Mouse (Mus musculus): ENCODE results near the gene Trpv2. TPM values are rescaled to one million over a fixed set of nuclear protein-coding genes. Genes with fewer than 3 reads are reported as not detected.

The Trpv2 gene
- polyA plus RNA-seq, 1 experiment: 4.1 TPM

DNA sequence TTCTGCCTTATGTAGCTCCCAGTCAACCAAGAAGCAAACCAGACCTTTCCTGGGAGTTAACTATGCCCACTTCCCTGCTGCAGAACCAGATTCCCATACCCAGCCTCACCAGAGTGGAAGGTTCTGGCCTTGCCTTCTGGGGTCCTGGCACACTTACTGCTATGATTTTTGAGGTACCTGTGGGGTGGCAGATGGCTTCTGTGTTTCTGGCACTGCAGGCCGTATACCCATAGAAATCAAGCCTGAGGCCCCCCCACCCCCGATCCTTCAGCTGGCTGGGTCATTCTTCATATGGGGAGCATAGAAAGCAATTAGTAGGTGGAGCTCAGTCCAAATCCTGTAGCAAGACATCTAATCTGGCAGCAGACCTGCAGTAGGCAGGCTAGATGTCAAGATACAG is 16.7 kb downstream of the Trpv2 start:
- Histone ChIP-seq H3K4me1 (ENCODE audit: control insufficient read depth, insufficient read depth, low read length) (no peaks in the 10 kb centered on the region), H3K36me3 (ENCODE audit: control insufficient read depth, insufficient read depth, low read length) (no peaks in the 10 kb centered on the region), H3K27ac (ENCODE audit: insufficient read depth, low read depth, low read length) (no peak overlapping the region), H3K4me3 (ENCODE audit: insufficient read depth, low read depth, low read length) (no peak overlapping the region), H3K27me3 (replicated peaks; ENCODE audit: control insufficient read depth, insufficient read depth, low read length) (no peaks in the 10 kb centered on the region)
- TF ChIP-seq CTCF (conservative IDR thresholded peaks at IDR 0.05; ENCODE audit: insufficient read depth, insufficient read length, low read depth, low read length): no peak
- TF ChIP-seq POLR2A (IDR thresholded peaks at IDR 0.05; ENCODE audit: low read depth, low read length): no peak
- no peak for DNase-seq
- WGBS: 97% methylated on average over 2 of the region's 2 CpGs

GRCm38 (mm10) chr11:62591904-62592575 is 17.8 kb downstream of the Trpv2 start:
- TF ChIP-seq POLR2A (IDR thresholded peaks at IDR 0.05; ENCODE audit: low read depth, low read length) (no peak), CTCF (conservative IDR thresholded peaks at IDR 0.05; ENCODE audit: insufficient read depth, insufficient read length, low read depth, low read length) (no peak)
- peak; percentile 40 for DNase-seq
- 76% methylated on average over 8 of the region's 8 CpGs for WGBS
- Histone ChIP-seq H3K4me3 (ENCODE audit: insufficient read depth, low read depth, low read length) (no peak overlapping the region), H3K27me3 (replicated peaks; ENCODE audit: control insufficient read depth, insufficient read depth, low read length) (no peaks in the 10 kb centered on the region), H3K4me1 (ENCODE audit: control insufficient read depth, insufficient read depth, low read length) (no peaks in the 10 kb centered on the region), H3K27ac (ENCODE audit: insufficient read depth, low read depth, low read length) (no peak overlapping the region), H3K36me3 (ENCODE audit: control insufficient read depth, insufficient read depth, low read length) (no peaks in the 10 kb centered on the region)

GRCm38 (mm10) chr11:62598571-62598970 is 24.3 kb downstream of the Trpv2 start:
- Histone ChIP-seq H3K36me3 (ENCODE audit: control insufficient read depth, insufficient read depth, low read length) (no peaks in the 10 kb centered on the region), H3K27ac (ENCODE audit: insufficient read depth, low read depth, low read length) (no peak overlapping the region), H3K4me1 (ENCODE audit: control insufficient read depth, insufficient read depth, low read length) (peaks cover 6% of the 10 kb centered on the region; the same call in 1 of the 2 replicates), H3K4me3 (ENCODE audit: insufficient read depth, low read depth, low read length) (no peak overlapping the region), H3K27me3 (replicated peaks; ENCODE audit: control insufficient read depth, insufficient read depth, low read length) (no peaks in the 10 kb centered on the region)
- WGBS: 86% methylated on average over 4 of the region's 4 CpGs
- TF ChIP-seq CTCF (conservative IDR thresholded peaks at IDR 0.05; ENCODE audit: insufficient read depth, insufficient read length, low read depth, low read length) (no peak), POLR2A (IDR thresholded peaks at IDR 0.05; ENCODE audit: low read depth, low read length) (no peak)
- no peak for DNase-seq

DNA sequence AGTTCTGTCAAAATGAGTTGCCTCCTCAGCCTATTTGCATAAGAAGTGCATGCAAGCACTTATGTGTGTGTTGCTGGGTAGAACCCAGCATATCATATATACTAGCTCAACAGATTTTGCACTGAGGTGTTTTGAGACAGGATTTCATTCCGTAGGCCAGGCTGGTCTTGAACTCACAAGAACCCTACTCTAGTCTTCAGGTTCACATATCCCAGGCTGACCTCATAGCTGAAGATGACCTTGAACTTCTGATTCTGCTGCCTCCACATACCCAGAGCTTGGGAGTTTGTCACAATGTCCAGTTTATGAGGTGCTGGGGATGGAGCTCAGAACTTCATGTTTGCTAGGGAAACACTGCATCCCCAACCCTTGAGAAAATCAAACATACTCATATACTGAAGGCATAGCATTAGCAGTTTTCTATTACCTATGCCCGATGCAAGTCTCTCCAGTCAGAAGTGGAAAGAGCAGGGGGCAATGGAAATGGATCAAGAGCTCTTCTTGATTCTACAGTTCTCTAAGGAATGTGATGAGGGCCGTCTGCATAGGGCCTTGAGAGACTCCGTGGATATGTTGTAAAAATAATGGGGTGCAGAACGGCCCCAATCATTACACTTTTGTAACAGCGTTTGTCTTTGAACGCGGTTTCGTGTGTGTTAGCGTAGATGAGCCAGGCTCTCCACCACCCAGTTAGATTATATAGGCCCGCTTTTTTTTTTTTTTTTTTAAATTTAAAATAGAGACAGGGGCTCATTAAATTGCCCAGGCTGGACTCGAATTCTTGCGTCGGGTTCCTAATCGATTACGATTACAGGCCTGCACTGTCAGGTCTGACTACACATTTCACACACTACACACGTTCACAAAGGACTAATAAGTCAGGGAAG is 27.7 kb downstream of the Trpv2 start:
- WGBS: 11% methylated on average over 17 of the region's 17 CpGs
- H3K4me1 ChIP-seq (ENCODE audit: control insufficient read depth, insufficient read depth, low read length): peaks cover 6% of the 10 kb centered on the region; the same call in 1 of the 2 replicates
- DNase-seq: no peak
- H3K27me3 ChIP-seq (replicated peaks; ENCODE audit: control insufficient read depth, insufficient read depth, low read length): no peaks in the 10 kb centered on the region
- TF ChIP-seq CTCF (conservative IDR thresholded peaks at IDR 0.05; ENCODE audit: insufficient read depth, insufficient read length, low read depth, low read length) (no peak), POLR2A (IDR thresholded peaks at IDR 0.05; ENCODE audit: low read depth, low read length) (no peak)
- H3K36me3 ChIP-seq (ENCODE audit: control insufficient read depth, insufficient read depth, low read length): peaks cover 5% of the 10 kb centered on the region
- H3K4me3 ChIP-seq (ENCODE audit: insufficient read depth, low read depth, low read length): peak overlapping the region; percentile 63
- H3K27ac ChIP-seq (ENCODE audit: insufficient read depth, low read depth, low read length): no peak overlapping the region; the same call in 1 of the 2 replicates

DNA sequence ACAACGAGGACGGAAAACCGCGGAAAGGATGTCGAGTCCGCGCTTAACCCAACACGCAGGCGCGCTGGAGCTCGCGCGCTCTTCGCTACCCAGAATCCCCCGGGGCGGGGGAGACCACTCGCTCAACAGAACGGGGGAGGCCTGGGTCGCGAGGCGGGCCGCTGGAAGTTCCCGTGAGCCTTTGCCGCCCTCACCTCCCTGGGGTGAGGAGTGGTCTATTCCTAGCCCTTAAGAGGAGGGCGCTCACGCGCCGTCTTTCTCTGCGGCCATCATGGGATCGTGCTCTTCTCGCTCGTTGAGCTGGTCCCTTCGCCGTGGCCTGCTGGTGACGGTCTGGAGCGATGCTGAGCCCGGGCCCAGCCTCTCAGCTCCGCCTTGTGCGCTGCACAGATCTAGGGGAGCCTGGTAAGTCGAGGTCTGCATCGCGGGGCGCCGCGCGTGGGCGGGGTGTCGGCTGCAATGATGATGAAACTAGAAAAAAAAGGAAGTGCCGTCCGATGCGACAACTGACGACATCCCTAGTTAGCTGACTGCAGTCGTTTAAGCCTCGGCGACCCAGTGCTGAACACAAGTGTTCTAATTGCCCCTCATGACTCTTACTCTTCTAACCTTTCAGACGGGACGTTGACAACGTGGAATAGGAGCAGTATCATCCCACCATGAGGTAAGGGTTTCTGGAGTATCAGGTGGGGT is 28.5 kb downstream of the Trpv2 start:
- TF ChIP-seq CTCF (conservative IDR thresholded peaks at IDR 0.05; ENCODE audit: insufficient read depth, insufficient read length, low read depth, low read length) (no peak), POLR2A (IDR thresholded peaks at IDR 0.05; ENCODE audit: low read depth, low read length) (peak; percentile 99)
- H3K4me1 ChIP-seq (ENCODE audit: control insufficient read depth, insufficient read depth, low read length): peaks cover 6% of the 10 kb centered on the region; the same call in 1 of the 2 replicates
- no peaks in the 10 kb centered on the region for H3K27me3 ChIP-seq (replicated peaks; ENCODE audit: control insufficient read depth, insufficient read depth, low read length)
- H3K4me3 ChIP-seq (ENCODE audit: insufficient read depth, low read depth, low read length): peak overlapping the region; percentile 86
- WGBS: under 1% methylated on average over 58 of the region's 58 CpGs
- H3K27ac ChIP-seq (ENCODE audit: insufficient read depth, low read depth, low read length): peak overlapping the region; percentile 87
- peak; percentile 98 for DNase-seq
- peaks cover 5% of the 10 kb centered on the region for H3K36me3 ChIP-seq (ENCODE audit: control insufficient read depth, insufficient read depth, low read length)

DNA sequence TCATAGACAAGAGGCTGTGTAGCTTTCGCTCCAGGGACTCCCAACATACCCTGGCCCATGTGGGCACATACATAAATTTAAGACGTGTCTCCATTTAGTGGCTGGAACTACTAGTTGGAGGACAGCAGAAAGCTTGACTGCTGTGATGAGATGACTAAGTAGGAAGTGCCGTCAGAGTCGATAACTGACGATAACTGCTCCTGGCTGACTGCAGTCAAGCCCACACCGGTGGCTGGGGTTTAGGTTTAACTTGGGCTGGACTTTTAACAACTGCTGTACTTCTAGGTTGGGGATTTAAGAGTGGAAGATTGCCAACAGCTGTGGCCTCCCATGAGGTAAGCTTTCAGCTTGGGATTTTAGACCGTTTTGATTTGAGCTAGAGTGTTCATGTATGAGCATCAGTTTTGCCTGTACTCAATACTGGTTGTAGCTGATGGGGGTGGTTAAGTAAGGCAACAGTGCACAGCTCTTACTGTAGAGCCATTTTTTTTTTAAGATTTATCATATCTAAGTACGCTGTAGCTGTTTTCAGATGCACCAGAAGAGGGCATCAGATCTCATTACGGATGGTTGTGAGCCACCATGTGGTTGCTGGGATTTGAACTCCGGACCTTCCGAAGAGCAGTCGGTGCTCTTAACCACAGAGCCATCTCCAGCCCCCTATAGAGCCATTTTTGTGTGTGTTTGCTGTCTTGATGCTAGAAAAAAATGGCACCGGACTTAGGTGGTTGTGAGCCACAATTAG is 29.2 kb downstream of the Trpv2 start:
- peak overlapping the region; percentile 86 for H3K4me3 ChIP-seq (ENCODE audit: insufficient read depth, low read depth, low read length)
- peak; percentile 58 for DNase-seq
- peak overlapping the region; percentile 87 for H3K27ac ChIP-seq (ENCODE audit: insufficient read depth, low read depth, low read length)
- peaks cover 6% of the 10 kb centered on the region; the same call in 1 of the 2 replicates for H3K4me1 ChIP-seq (ENCODE audit: control insufficient read depth, insufficient read depth, low read length)
- no peaks in the 10 kb centered on the region for H3K27me3 ChIP-seq (replicated peaks; ENCODE audit: control insufficient read depth, insufficient read depth, low read length)
- 3% methylated on average over 13 of the region's 13 CpGs for WGBS
- H3K36me3 ChIP-seq (ENCODE audit: control insufficient read depth, insufficient read depth, low read length): peaks cover 5% of the 10 kb centered on the region
- no peak for TF ChIP-seq POLR2A (IDR thresholded peaks at IDR 0.05; ENCODE audit: low read depth, low read length)
- TF ChIP-seq CTCF (conservative IDR thresholded peaks at IDR 0.05; ENCODE audit: insufficient read depth, insufficient read length, low read depth, low read length): no peak
